Mouse (Mus musculus) embryonic facial prominence, embryonic 10.5 days (tissue): ENCODE results near the gene Slc1a5. TPM values are rescaled to one million over a fixed set of nuclear protein-coding genes. Genes with fewer than 3 reads are reported as not detected.

Experiments used
- DNase-seq: peaks from one replicate; pipeline ENCODE4 v3.0.0-alpha.2; 2017; ENCODE audit warnings: low spot score
- H3K27ac ChIP-seq: fragments of 300-500 bp; sonication (generic); replicated peaks from 2 replicates; pipeline ENCODE4 v1.5.1; 2016; ENCODE audit warnings: mild to moderate bottlenecking
- H3K27me3 ChIP-seq: fragments of 300-500 bp; sonication (generic); replicated peaks from 2 replicates; pipeline ENCODE4 v1.6.1; 2016; ENCODE audit warnings: low read depth, mild to moderate bottlenecking; ENCODE audit not compliant: poor library complexity, severe bottlenecking
- H3K36me3 ChIP-seq: fragments of 300-500 bp; sonication (generic); replicated peaks from 2 replicates; pipeline ENCODE4 v1.6.1; 2016; ENCODE audit warnings: mild to moderate bottlenecking, moderate library complexity
- H3K4me1 ChIP-seq: fragments of 300-500 bp; sonication (generic); 2 replicates; pipeline ENCODE4 v1.6.1; 2016
- H3K4me3 ChIP-seq: fragments of 300-500 bp; sonication (generic); 2 replicates; pipeline ENCODE4 v1.5.1; 2016; ENCODE audit warnings: mild to moderate bottlenecking, moderate library complexity
- H3K9me3 ChIP-seq: fragments of 300-500 bp; sonication (generic); 2 replicates; pipeline ENCODE4 v1.6.1; 2016; ENCODE audit warnings: mild to moderate bottlenecking
- whole genome bisulfite sequencing: fragments of 180-500 bp; shearing (Covaris S2); methylation state at CpG from one replicate; pipeline ENCODE4 v1.1.7; 2016; 5-methylcytosine and 5-hydroxymethylcytosine counted together
- polyA plus RNA-seq: library from polyadenylated mRNA; unstranded; fragments of >200 nt; fragmentation: Nextera tagmentation; extraction: Ambion mirVana; gene quantifications from 2 replicates; pipeline ENCODE4 v1.2.1, GENCODE M21; 2016

The Slc1a5 gene
- polyA plus RNA-seq, 1 experiment from 2014 or later, result 37.3 TPM

DNA sequence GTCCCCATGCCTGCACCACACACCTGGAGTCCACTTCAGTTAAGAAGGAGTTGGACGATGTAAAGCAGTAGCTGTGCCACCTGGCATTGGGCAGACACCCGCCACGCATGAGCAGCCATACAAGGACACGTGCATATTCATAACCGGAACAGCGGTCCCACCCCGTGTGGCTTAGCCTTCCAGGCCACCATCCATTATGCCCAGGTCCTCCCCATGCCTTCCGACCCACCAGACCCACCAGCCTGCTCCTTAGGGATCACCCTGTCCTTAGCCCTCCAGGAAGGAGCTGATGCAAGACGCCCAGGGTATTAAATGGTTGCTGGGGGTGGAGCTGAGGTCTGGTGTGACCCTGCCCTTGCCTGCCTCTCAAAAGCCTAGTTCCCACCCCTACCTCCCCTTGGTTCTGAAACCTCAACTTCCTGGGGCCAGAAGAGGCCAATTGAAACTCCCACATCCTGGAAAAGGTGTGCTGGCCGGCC, 3.4 kb downstream of the Slc1a5 start:
- Histone ChIP-seq H3K9me3 (no peaks in the 10 kb centered on the region), H3K27ac (no peak overlapping the region), H3K36me3 (peaks cover 50% of the 10 kb centered on the region), H3K27me3 (no peaks in the 10 kb centered on the region), H3K4me1 (peaks cover 47% of the 10 kb centered on the region), H3K4me3 (peak overlapping the region; percentile 80)
- 82% methylated on average over 10 of the region's 10 CpGs for WGBS
- no peak for DNase-seq

DNA sequence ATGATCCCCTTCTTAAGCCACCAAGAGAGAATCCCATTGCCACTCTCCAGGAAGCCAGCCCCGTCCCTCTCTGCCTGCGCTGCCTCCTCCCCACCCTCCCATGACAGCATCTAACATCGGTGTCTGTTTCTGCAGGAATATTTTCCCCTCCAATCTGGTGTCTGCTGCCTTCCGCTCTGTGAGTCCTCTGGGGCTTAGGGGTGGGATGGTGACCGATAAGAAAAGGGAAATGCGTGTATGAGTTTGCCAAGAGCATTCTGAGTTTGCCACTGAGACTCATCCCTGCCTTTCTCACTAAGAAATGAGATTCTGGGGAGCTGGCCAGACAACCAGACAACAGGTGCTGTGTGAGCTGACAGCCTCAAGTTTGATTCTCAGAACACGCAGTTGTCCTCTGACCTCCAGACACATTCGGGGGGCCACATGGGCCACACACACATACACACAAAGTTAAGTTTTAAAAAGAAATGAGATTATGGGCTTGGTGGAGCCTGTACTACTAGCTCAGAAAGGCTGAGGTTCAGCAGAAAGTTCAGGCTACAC, 4.5 kb downstream of the Slc1a5 start:
- no peak overlapping the region for H3K27ac ChIP-seq
- H3K4me1 ChIP-seq, result peaks cover 45% of the 10 kb centered on the region
- peaks cover 61% of the 10 kb centered on the region for H3K36me3 ChIP-seq
- H3K9me3 ChIP-seq, result no peaks in the 10 kb centered on the region
- H3K27me3 ChIP-seq, result no peaks in the 10 kb centered on the region
- no peak overlapping the region for H3K4me3 ChIP-seq
- DNase-seq, result no peak
- 90% methylated on average over 8 of the region's 8 CpGs for WGBS

DNA sequence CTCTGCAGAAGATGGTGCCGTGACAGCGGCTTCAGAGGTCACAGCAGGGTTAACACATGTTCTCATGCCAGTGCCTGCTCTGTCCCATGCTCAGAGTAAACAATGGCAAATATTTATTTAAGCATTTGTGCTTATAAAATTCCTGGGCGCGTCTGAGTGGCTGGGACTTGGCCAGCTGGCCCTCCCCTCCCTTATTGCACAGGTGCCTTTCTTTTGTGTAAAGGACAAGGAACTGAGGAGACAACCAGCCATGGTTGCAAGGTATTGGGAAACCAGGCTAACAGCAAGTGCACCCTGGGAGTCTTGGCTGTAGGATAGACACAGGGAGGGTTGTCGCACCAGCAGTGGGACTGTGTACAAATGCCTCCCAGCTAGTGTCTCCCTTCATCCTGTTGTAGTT, 11.2 kb downstream of the Slc1a5 start:
- no peaks in the 10 kb centered on the region for H3K27me3 ChIP-seq
- 77% methylated on average over 5 of the region's 5 CpGs for WGBS
- no peak for DNase-seq
- H3K4me3 ChIP-seq, result no peak overlapping the region
- H3K27ac ChIP-seq, result no peak overlapping the region
- peaks cover 96% of the 10 kb centered on the region for H3K36me3 ChIP-seq
- no peaks in the 10 kb centered on the region for H3K9me3 ChIP-seq
- peaks cover 6% of the 10 kb centered on the region; the same call in 1 of the 2 replicates for H3K4me1 ChIP-seq

DNA sequence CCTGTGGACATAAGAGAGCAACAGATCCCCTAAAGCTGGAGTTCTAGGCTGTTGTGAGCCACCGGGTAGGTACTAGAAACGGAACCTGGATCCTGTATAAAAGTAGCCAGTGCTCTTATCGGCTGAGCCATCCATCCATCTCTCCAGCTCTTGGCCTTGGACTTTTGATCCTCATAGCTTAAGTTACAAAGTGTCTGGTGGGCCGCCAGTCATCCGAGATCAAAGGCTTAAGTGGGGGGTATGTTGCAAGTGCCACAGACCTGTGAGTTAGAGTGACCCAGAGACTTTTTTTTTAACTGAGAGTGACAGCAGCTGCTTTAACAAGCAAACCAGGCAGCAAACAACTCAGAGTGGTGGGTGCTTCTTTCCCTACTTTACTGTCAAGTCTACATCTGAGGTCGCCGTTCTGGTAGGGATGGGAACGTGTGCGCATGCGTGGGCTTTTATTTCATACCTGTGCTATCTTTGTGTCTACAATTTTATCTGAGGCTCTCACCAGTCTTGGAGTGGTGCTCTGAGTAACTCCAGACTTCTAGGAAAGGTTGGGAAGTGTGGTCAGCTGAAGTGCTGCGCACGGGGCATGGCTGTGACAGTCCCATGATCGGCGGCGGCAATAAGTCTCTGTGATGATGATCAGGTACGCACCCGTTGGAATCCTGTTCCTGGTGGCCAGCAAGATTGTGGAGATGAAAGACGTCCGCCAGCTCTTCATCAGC, 12.0 kb downstream of the Slc1a5 start:
- Histone ChIP-seq H3K4me1 (peaks cover 6% of the 10 kb centered on the region; the same call in 1 of the 2 replicates), H3K36me3 (peaks cover 96% of the 10 kb centered on the region), H3K27me3 (no peaks in the 10 kb centered on the region), H3K9me3 (no peaks in the 10 kb centered on the region), H3K4me3 (no peak overlapping the region), H3K27ac (no peak overlapping the region)
- no peak for DNase-seq
- WGBS, result 91% methylated on average over 19 of the region's 19 CpGs

DNA sequence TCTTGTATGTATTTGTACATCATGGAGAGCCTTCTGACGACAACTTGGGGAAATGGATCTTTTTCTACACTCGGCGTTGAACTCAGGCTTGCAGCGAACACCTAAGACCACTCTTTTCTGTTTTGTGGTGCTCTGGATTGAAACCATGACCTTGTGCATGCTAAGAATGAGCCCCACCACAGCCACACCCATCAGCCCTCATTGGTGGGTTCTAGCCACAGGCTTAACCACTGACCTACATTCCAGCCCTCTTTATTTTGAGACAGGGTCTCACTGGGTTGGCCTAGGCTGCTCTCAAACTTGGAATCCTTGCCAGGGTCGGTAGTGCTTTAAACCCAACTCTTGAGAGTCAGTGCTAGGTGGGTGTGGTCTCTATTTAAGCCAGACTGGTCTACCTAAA, 13.7 kb downstream of the Slc1a5 start:
- peaks cover 6% of the 10 kb centered on the region; the same call in 1 of the 2 replicates for H3K4me1 ChIP-seq
- no peak overlapping the region for H3K27ac ChIP-seq
- peaks cover 90% of the 10 kb centered on the region for H3K36me3 ChIP-seq
- no peak for DNase-seq
- no peak overlapping the region for H3K4me3 ChIP-seq
- no peaks in the 10 kb centered on the region for H3K9me3 ChIP-seq
- 93% methylated on average over 5 of the region's 5 CpGs for WGBS
- H3K27me3 ChIP-seq, result no peaks in the 10 kb centered on the region

DNA sequence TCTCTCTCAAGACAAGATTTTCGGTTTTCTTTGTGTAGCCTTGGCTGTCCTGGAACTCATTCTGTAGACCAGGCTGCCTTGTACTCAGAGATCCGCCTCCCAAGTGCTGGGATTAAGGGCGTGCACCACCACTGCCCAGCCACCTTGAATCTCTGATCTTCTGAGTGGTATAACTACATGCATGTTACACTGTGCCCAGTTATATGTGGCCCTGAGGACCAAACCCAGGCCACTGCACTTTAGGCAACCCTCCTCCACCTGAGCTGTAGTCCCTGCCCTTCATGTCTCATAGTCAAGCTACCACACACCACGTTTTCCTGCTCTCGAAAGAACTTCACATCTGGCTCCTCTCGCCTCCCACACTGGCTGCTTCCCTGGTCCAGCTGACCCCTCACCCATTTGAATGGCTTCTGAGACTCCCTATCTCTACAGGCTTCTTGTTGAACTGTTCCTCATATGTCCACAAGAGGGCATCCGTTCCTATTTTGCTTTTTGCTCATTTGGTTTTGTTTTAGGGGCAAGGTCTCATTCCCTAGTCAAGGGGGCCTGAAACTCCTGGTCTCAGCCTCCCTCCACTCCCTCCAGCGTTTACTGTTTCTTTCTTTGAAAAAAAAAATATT, 23.4 kb downstream of the Slc1a5 start:
- WGBS, result 34% methylated on average over 8 of the region's 8 CpGs
- Histone ChIP-seq H3K27me3 (no peaks in the 10 kb centered on the region), H3K27ac (no peak overlapping the region), H3K9me3 (peaks cover 4% of the 10 kb centered on the region; the same call in 1 of the 2 replicates), H3K4me1 (0 out of 2 replicates have a peak, but pooled peaks cover under 1% of the 10 kb centered on the region), H3K4me3 (no peak overlapping the region), H3K36me3 (peaks cover 33% of the 10 kb centered on the region)
- peak; percentile 42 for DNase-seq

DNA sequence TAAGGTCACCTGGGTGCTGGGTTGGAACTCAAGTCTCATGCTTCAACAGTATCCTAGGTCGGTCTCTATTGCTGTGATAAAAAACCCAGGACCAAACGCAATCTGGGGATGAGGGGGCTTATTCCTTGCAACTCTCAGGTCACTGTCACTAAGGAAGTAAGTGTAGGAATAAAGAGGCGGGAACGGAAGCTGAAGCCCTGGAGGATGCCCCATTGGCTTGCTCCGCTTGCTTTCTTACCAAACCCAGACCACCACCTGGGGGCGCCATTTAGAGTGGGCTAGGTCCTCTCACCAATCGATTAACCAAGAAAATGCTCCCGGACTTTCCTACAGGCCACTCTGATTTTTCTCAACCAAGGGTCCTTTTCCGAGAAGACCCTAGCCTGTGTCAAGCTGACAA, 26.8 kb downstream of the Slc1a5 start:
- WGBS, result 90% methylated on average over 9 of the region's 9 CpGs

DNA sequence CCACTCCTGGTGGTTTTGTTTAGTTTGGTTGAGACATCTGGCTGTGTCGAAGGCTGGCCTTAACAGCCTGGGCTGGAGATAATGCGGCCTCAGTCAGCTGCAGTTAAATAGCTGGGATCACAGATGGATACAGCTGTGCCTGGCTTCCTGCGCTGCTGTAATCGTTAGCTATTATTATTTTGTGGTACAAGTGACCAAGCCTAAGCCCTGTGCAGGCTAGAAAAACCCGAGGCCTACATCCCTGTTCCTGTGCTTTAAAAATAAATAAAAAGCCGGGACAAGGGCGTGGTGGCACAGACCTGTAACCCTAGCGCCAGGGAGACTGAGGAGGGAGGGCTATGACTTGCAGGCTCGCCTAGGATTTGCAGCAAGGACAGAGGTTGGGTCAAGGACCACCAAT, 27.5 kb downstream of the Slc1a5 start:
- WGBS, result 85% methylated on average over 9 of the region's 9 CpGs
- DNase-seq, result no peak
- peaks cover 38% of the 10 kb centered on the region for H3K27me3 ChIP-seq
- H3K27ac ChIP-seq, result no peak overlapping the region
- peaks cover 25% of the 10 kb centered on the region for H3K4me1 ChIP-seq
- peaks cover 58% of the 10 kb centered on the region for H3K36me3 ChIP-seq
- no peak overlapping the region for H3K4me3 ChIP-seq
- peaks cover 4% of the 10 kb centered on the region; the same call in 1 of the 2 replicates for H3K9me3 ChIP-seq

More for the DNA sequence above, 26.8 kb downstream of the Slc1a5 start:
- H3K27ac ChIP-seq, result no peak overlapping the region
- H3K4me1 ChIP-seq, result peaks cover 25% of the 10 kb centered on the region
- peaks cover 4% of the 10 kb centered on the region; the same call in 1 of the 2 replicates for H3K9me3 ChIP-seq
- no peak overlapping the region for H3K4me3 ChIP-seq
- peaks cover 51% of the 10 kb centered on the region for H3K36me3 ChIP-seq
- H3K27me3 ChIP-seq, result peaks cover 31% of the 10 kb centered on the region
- no peak for DNase-seq

DNA sequence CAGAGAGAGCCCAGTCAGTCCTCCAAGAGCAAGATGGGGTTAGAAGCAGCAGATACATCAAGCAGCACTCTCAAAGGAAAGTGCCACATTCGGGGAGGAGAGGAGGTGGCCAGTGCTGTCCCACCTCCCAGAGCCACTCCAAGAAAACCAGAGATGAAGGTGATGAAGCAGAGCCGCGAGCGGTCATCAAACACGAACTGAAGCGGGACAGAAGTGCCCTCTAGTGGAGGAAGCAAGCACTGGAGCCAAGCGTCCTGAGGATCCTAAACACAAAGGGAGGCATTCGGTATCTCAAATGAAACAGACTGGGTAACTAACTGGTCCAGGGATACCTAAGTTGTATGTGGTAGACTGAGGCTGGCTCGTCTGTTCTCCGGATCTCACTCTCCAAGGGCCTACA, 28.6 kb downstream of the Slc1a5 start:
- H3K27me3 ChIP-seq, result peaks cover 38% of the 10 kb centered on the region
- 34% methylated on average over 10 of the region's 10 CpGs for WGBS
- peaks cover 4% of the 10 kb centered on the region; the same call in 1 of the 2 replicates for H3K9me3 ChIP-seq
- H3K4me1 ChIP-seq, result peaks cover 29% of the 10 kb centered on the region
- H3K4me3 ChIP-seq, result no peak overlapping the region
- no peak overlapping the region for H3K27ac ChIP-seq
- DNase-seq, result peak; percentile 70
- H3K36me3 ChIP-seq, result peaks cover 67% of the 10 kb centered on the region

DNA sequence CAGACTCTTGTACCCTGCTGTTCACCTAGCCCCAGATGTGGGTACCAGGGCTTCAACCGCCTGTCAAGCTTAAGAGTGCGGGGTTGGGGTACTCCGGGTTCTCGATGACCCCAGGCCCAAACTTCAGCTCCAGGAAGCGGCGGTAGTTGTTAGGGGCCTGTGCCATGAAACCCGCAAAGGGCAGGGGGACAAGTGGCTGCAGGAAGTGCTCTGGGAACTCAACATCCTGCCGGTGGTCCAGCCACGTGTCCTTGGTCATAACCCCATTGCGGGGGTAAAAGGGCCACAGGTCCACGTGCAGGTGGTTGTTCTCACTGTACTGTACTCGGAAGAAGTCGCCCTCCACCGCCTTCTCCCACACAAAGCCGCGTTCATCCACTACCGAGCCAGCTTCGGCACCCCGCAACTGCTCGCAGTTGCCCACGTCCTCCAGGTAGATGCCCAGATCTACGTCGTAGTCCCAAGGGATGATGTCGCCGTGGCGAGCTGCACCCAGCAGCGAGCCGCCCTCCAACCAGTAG, 29.3 kb downstream of the Slc1a5 start:
- Histone ChIP-seq H3K9me3 (peaks cover 4% of the 10 kb centered on the region; the same call in 1 of the 2 replicates), H3K36me3 (peaks cover 67% of the 10 kb centered on the region), H3K27me3 (peaks cover 38% of the 10 kb centered on the region), H3K4me3 (peak overlapping the region; percentile 64), H3K27ac (peak overlapping the region; percentile 73; the same call in 1 of the 2 replicates), H3K4me1 (peaks cover 37% of the 10 kb centered on the region)
- WGBS, result 48% methylated on average over 28 of the region's 28 CpGs
- DNase-seq, result peak; percentile 29

DNA sequence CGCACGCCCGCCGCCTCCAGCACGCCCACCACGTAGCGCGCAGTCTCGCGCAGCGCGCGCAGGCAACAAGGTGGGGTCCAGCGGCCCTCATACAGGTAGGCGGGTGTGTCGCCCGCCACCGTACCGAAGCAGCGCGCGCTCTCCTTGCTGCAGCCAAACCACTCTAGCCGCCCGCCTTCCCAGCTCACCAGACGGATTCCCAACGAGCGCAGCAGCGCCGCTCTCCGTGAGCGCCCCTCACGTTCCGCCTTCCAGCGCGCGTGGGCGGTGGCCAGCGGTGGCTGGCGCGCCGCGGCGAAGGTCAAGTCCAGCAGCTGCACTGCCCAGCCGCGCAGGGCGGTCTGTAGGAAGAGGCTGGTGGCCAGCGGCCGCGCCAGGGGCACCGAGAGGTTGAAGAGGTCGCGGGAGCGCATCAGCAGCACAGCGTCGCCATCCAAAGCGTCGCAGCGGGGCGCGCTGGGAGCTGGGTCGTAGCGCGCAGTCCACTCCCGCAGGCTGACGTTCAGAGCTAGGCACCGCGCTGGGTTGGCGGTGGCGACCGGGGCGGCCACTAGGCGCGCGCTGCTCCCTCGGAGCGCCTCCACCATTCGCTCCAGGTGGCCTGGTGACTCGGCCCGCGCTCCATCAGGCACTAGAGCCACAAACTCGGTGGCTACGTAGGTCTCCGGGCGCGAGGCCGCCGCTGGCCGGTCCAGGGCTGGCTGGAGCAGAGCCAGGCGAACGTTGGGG, 29.9 kb downstream of the Slc1a5 start:
- peaks cover 43% of the 10 kb centered on the region for H3K4me1 ChIP-seq
- peaks cover 4% of the 10 kb centered on the region; the same call in 1 of the 2 replicates for H3K9me3 ChIP-seq
- H3K27me3 ChIP-seq, result peaks cover 38% of the 10 kb centered on the region
- peak overlapping the region; percentile 64 for H3K4me3 ChIP-seq
- H3K36me3 ChIP-seq, result peaks cover 67% of the 10 kb centered on the region
- peak overlapping the region; percentile 73 for H3K27ac ChIP-seq
- DNase-seq, result peak; percentile 81
- whole genome bisulfite sequencing, result 4% methylated on average over 90 of the region's 90 CpGs

DNA sequence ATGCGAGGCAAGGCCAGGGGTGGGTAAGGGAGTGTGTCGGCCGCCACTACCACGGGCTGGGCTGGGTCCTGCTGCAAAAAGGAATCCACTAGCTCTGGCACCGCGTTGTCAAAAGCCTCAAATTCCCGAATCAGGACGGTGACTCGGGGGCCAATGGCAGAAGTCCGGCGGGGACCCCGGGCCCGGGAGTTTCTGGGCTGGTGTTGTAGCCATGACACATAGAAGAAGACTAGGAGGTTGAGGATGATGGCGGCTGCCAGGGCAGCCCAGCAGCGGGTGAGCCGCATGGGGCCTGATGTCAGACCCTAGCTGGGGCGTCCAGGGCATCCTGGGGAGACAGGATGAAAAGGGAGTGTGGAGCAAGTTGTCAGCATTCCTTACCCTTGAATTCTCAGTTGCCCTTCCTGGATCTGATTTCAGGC, 30.5 kb downstream of the Slc1a5 start:
- Histone ChIP-seq H3K36me3 (peaks cover 63% of the 10 kb centered on the region), H3K27me3 (peaks cover 38% of the 10 kb centered on the region), H3K27ac (peak overlapping the region; percentile 73)

More for the DNA sequence above, 30.5 kb downstream of the Slc1a5 start:
- no peak for DNase-seq
- peaks cover 43% of the 10 kb centered on the region for H3K4me1 ChIP-seq
- peaks cover 4% of the 10 kb centered on the region; the same call in 1 of the 2 replicates for H3K9me3 ChIP-seq
- H3K4me3 ChIP-seq, result peak overlapping the region; percentile 64
- 7% methylated on average over 17 of the region's 17 CpGs for WGBS
